Mouse (Mus musculus) fat pad, adult 2 months (tissue): ENCODE measurements around the gene Bin2.

Source experiments
- DNase-seq: peaks from one replicate; pipeline ENCODE4 v3.0.0-alpha.2; 2011; ENCODE audit warnings: low read depth, low spot score; ENCODE audit errors: extremely low read depth

Bin2 gene

GRCm38 (mm10) chr15:100683041-100683440 is 13.7 kb upstream of the Bin2 start:
- no peak for DNase-seq

- no peak for DNase-seq
These were observed 12.4 kb upstream of the Bin2 start for GRCm38 (mm10) chr15:100681770-100682169.

GRCm38 (mm10) chr15:100680381-100680780 is 11.0 kb upstream of the Bin2 start:
- DNase-seq, result no peak

GRCm38 (mm10) chr15:100679005-100679404 is 9.7 kb upstream of the Bin2 start:
- DNase-seq, result no peak

GRCm38 (mm10) chr15:100678581-100678980 is 9.2 kb upstream of the Bin2 start:
- no peak for DNase-seq

GRCm38 (mm10) chr15:100677675-100678074 is 8.3 kb upstream of the Bin2 start:
- no peak for DNase-seq

GRCm38 (mm10) chr15:100676521-100676920 is 7.2 kb upstream of the Bin2 start:
- no peak for DNase-seq

GRCm38 (mm10) chr15:100675486-100675885 is 6.1 kb upstream of the Bin2 start:
- DNase-seq, result no peak

GRCm38 (mm10) chr15:100674566-100674965 is 5.2 kb upstream of the Bin2 start:
- DNase-seq, result no peak

GRCm38 (mm10) chr15:100673585-100674391 is 4.4 kb upstream of the Bin2 start:
- DNase-seq, result no peak

- DNase-seq, result no peak
These were observed 1.5 kb upstream of the Bin2 start for GRCm38 (mm10) chr15:100670833-100671232.

GRCm38 (mm10) chr15:100670004-100670403 is 651 bp upstream of the Bin2 start:
- DNase-seq, result no peak

- no peak for DNase-seq
These were observed 1.3 kb downstream of the Bin2 start for GRCm38 (mm10) chr15:100667871-100668545.

- DNase-seq, result no peak
These were observed 1.9 kb downstream of the Bin2 start for GRCm38 (mm10) chr15:100667420-100667819.

GRCm38 (mm10) chr15:100666851-100667250 is 2.5 kb downstream of the Bin2 start:
- no peak for DNase-seq

- no peak for DNase-seq
These were observed 3.1 kb downstream of the Bin2 start for GRCm38 (mm10) chr15:100666219-100666696.

GRCm38 (mm10) chr15:100665411-100666218 is 3.7 kb downstream of the Bin2 start:
- DNase-seq, result no peak

GRCm38 (mm10) chr15:100664813-100665274 is 4.5 kb downstream of the Bin2 start:
- DNase-seq, result no peak

- DNase-seq, result no peak
These were observed 8.5 kb downstream of the Bin2 start for GRCm38 (mm10) chr15:100660805-100661204.

- no peak for DNase-seq
These were observed 9.0 kb downstream of the Bin2 start for GRCm38 (mm10) chr15:100660306-100660705.

- no peak for DNase-seq
These were observed 14.2 kb downstream of the Bin2 start for GRCm38 (mm10) chr15:100655201-100655600.
